ENCODE assay signal across 21 mouse cellular contexts in genomic region chr12:33849088-33849487, GRCm38 (mm10).
DNase-seq lines count a peak whose midpoint lies in the region; ATAC-seq lines count a peak whose summit lies in the region.
"Had no signal": no experiment of that assay in that cellular context is flagged by ENCODE, and none has a peak within 500 bp of the region (broad histone marks: within the 10 kb centered on the region; RNA-seq: fewer than 3 reads in every experiment).

No protein-coding gene starts in this region.

- peaks cover 3% of the 10 kb centered on the region; the same call in 1 of the 2 replicates for H3K4me1 ChIP-seq in forebrain, embryonic 14.5 days (ENCODE audit: control insufficient read depth, insufficient read depth, low read length)
- peaks cover 4% of the 10 kb centered on the region; the same call in 1 of the 2 replicates for H3K4me1 ChIP-seq in forebrain, embryonic 12.5 days
- no peaks in the 10 kb centered on the region for H3K4me1 ChIP-seq in midbrain, embryonic 11.5 days (ENCODE audit: control insufficient read depth, insufficient read depth, low read length)
- no peaks in the 10 kb centered on the region for H3K4me1 ChIP-seq in midbrain, embryonic 14.5 days (ENCODE audit: control insufficient read depth, insufficient read depth, low read length)
- H3K4me1 ChIP-seq: embryonic facial prominence, embryonic 12.5 days had no signal

- H3K9ac ChIP-seq in forebrain, embryonic 14.5 days (ENCODE audit: low read length), result no peak overlapping the region
- no peak overlapping the region for H3K9ac ChIP-seq in forebrain, embryonic 12.5 days
- H3K9ac ChIP-seq in midbrain, embryonic 11.5 days (ENCODE audit: low read length), result no peak overlapping the region
- no peak overlapping the region for H3K9ac ChIP-seq in midbrain, embryonic 14.5 days (replicated peaks; ENCODE audit: low read length)
- H3K9ac ChIP-seq: embryonic facial prominence, embryonic 12.5 days; forebrain, embryonic 15.5 days; forebrain, postnatal 0 days had no signal

- DNase-seq in forebrain, embryonic 14.5 days (ENCODE audit: low spot score), result peak; percentile 67
- DNase-seq in midbrain, embryonic 11.5 days (ENCODE audit: low spot score, missing footprints), result peak; percentile 56
- DNase-seq in midbrain, embryonic 14.5 days, result no peak
- DNase-seq in gastrocnemius, postnatal 25 days, result no peak
- DNase-seq: adrenal gland, adult 2 months; adrenal gland, postnatal 10 days; adrenal gland, postnatal 25 days; B cell, adult 2 months; cerebellum, adult 11-12 months; cerebellum, adult 2 months; cerebellum, adult 9-10 months; cerebellum, postnatal 10 days; cerebellum, postnatal 25 days; forebrain, postnatal 0 days had no signal

- H3K27ac ChIP-seq in forebrain, embryonic 14.5 days (ENCODE audit: low read depth, low read length), result no peak overlapping the region
- H3K27ac ChIP-seq in forebrain, embryonic 12.5 days, result no peak overlapping the region
- H3K27ac ChIP-seq in midbrain, embryonic 11.5 days (ENCODE audit: low read depth, low read length), result no peak overlapping the region
- H3K27ac ChIP-seq in midbrain, embryonic 14.5 days (replicated peaks; ENCODE audit: low read depth, low read length), result no peak overlapping the region
- H3K27ac ChIP-seq: embryonic facial prominence, embryonic 10.5 days; embryonic facial prominence, embryonic 12.5 days; forebrain, embryonic 15.5 days had no signal

- H3K9me3 ChIP-seq in forebrain, embryonic 14.5 days (replicated peaks; ENCODE audit: control insufficient read depth, low read length), result no peaks in the 10 kb centered on the region
- no peaks in the 10 kb centered on the region for H3K9me3 ChIP-seq in forebrain, embryonic 12.5 days
- H3K9me3 ChIP-seq in midbrain, embryonic 11.5 days (ENCODE audit: control insufficient read depth, low read length), result no peaks in the 10 kb centered on the region
- no peaks in the 10 kb centered on the region for H3K9me3 ChIP-seq in midbrain, embryonic 14.5 days (ENCODE audit: control insufficient read depth, low read length)
- H3K9me3 ChIP-seq: embryonic facial prominence, embryonic 10.5 days; embryonic facial prominence, embryonic 12.5 days; forebrain, embryonic 15.5 days; G1E had no signal

- H3K4me3 ChIP-seq in forebrain, embryonic 14.5 days (ENCODE audit: low read depth, low read length), result no peak overlapping the region
- H3K4me3 ChIP-seq in forebrain, embryonic 12.5 days (replicated peaks), result no peak overlapping the region
- H3K4me3 ChIP-seq in midbrain, embryonic 11.5 days (ENCODE audit: low read depth, low read length), result no peak overlapping the region
- no peak overlapping the region for H3K4me3 ChIP-seq in midbrain, embryonic 14.5 days (replicated peaks; ENCODE audit: low read depth, low read length)
- H3K4me3 ChIP-seq: embryonic facial prominence, embryonic 10.5 days; embryonic facial prominence, embryonic 12.5 days; forebrain, embryonic 15.5 days had no signal

- H3K36me3 ChIP-seq in forebrain, embryonic 14.5 days (ENCODE audit: control insufficient read depth, insufficient read depth, low read length), result no peaks in the 10 kb centered on the region
- H3K36me3 ChIP-seq in forebrain, embryonic 12.5 days (replicated peaks), result no peaks in the 10 kb centered on the region
- H3K36me3 ChIP-seq in midbrain, embryonic 11.5 days (ENCODE audit: control insufficient read depth, insufficient read depth, low read length), result no peaks in the 10 kb centered on the region
- H3K36me3 ChIP-seq in midbrain, embryonic 14.5 days (ENCODE audit: control insufficient read depth, insufficient read depth, low read length), result no peaks in the 10 kb centered on the region
- H3K36me3 ChIP-seq: embryonic facial prominence, embryonic 10.5 days; embryonic facial prominence, embryonic 12.5 days; forebrain, embryonic 15.5 days; G1E had no signal

- H3K27me3 ChIP-seq in forebrain, embryonic 14.5 days (replicated peaks; ENCODE audit: control insufficient read depth, insufficient read depth, low read length), result no peaks in the 10 kb centered on the region
- H3K27me3 ChIP-seq in forebrain, embryonic 12.5 days, result no peaks in the 10 kb centered on the region
- no peaks in the 10 kb centered on the region for H3K27me3 ChIP-seq in midbrain, embryonic 11.5 days (ENCODE audit: control insufficient read depth, insufficient read depth, low read length)
- H3K27me3 ChIP-seq in midbrain, embryonic 14.5 days (ENCODE audit: control insufficient read depth, insufficient read depth, low read length), result no peaks in the 10 kb centered on the region
- H3K27me3 ChIP-seq: CH12.LX; embryonic facial prominence, embryonic 12.5 days; forebrain, embryonic 15.5 days had no signal

- ATAC-seq in forebrain, embryonic 14.5 days, result 0 out of 2 replicates have a peak, but pooled peaks have one; percentile 26
- ATAC-seq in forebrain, embryonic 12.5 days (ENCODE audit: low FRiP score), result no peak
- no peak for ATAC-seq in midbrain, embryonic 11.5 days (ENCODE audit: low FRiP score)
- no peak for ATAC-seq in midbrain, embryonic 14.5 days (ENCODE audit: low FRiP score, low TSS enrichment)
- ATAC-seq: CD4-positive, CD25-positive, alpha-beta regulatory T cell, adult 4 months; forebrain, embryonic 15.5 days; forebrain, postnatal 0 days had no signal

- no peak overlapping the region for H3K4me2 ChIP-seq in forebrain, embryonic 14.5 days (ENCODE audit: low read length)
- no peak overlapping the region for H3K4me2 ChIP-seq in forebrain, embryonic 12.5 days
- H3K4me2 ChIP-seq in midbrain, embryonic 11.5 days, result no peak overlapping the region
- H3K4me2 ChIP-seq in midbrain, embryonic 14.5 days (ENCODE audit: low read length), result no peak overlapping the region
- H3K4me2 ChIP-seq: embryonic facial prominence, embryonic 12.5 days; forebrain, embryonic 15.5 days had no signal

Comparison
In these comparisons a context has a peak if more than half of its experiments do, and no peak if none do; other contexts are left out.
1. DNase-seq: peak in forebrain, embryonic 14.5 days (single experiment) and midbrain, embryonic 11.5 days (single experiment); none in midbrain, embryonic 14.5 days (single experiment) and gastrocnemius, postnatal 25 days (single experiment).